Comparison of ENCODE assay signal across 16 mouse cellular contexts in the genomic region with DNA sequence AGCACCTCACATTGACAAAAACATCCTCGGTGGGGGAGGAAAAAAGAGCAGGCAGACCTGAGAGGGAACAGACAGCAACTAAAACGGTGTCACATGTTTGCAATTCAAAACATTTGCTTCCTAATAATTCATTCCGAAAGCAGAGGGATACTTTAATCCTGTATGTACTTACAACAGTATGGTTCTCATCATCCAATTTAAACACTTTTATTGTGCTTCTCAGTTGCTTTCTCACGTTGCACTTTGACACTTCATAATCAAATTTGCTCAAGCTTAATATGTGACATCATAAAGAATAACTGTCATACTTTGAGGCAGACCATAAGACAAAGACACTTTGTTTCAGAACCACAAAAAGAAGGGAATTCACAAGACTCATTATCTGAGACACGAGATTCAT.
"Had no signal": no experiment of that assay in that cellular context is flagged by ENCODE, and none has a peak within 500 bp of the region (broad histone marks: within the 10 kb centered on the region; RNA-seq: fewer than 3 reads in every experiment).

No protein-coding gene starts in this region.

- H3K4me2 ChIP-seq: liver, embryonic 11.5 days; liver, embryonic 15.5 days; neural tube, embryonic 15.5 days; stomach, embryonic 15.5 days had no signal

- H3K4me3 ChIP-seq: layer of hippocampus, adult 2 months; liver, embryonic 15.5 days; midbrain, embryonic 10.5 days; myocyte; neural tube, embryonic 15.5 days; stomach, embryonic 15.5 days had no signal

- H3K4me1 ChIP-seq: liver, embryonic 15.5 days; midbrain, embryonic 10.5 days; neural tube, embryonic 15.5 days had no signal

- DNase-seq: lung, adult 2 months; lung, postnatal 36 days; midbrain, embryonic 14.5 days; right cerebral cortex, postnatal 4 days; spleen, adult 18-20 months; thymus, postnatal 36 days had no signal

- H3K27me3 ChIP-seq: liver, embryonic 15.5 days; neural tube, embryonic 15.5 days; stomach, embryonic 15.5 days had no signal

- H3K36me3 ChIP-seq: liver, embryonic 15.5 days; midbrain, embryonic 10.5 days; neural tube, embryonic 15.5 days; stomach, embryonic 15.5 days had no signal

- H3K27ac ChIP-seq: layer of hippocampus, adult 2 months; liver, embryonic 15.5 days; midbrain, embryonic 10.5 days; neural tube, embryonic 15.5 days; stomach, embryonic 15.5 days had no signal

- H3K9ac ChIP-seq: liver, embryonic 15.5 days; neural tube, embryonic 15.5 days; stomach, embryonic 15.5 days had no signal

- H3K9me3 ChIP-seq: liver, embryonic 15.5 days; midbrain, embryonic 10.5 days; neural tube, embryonic 15.5 days; stomach, embryonic 15.5 days had no signal

- ATAC-seq: inflammation-experienced regulatory T-cells, adult 6 months; intestine, postnatal 0 days; lung, postnatal 0 days had no signal
